Mouse (Mus musculus): ENCODE data around the gene AW549877. TPM values are rescaled to one million over a fixed set of nuclear protein-coding genes. Genes with fewer than 3 reads are reported as not detected.

Gene AW549877
- 13.1 TPM for polyA plus RNA-seq (2015; fragmentation: Illumina TruSeq; extraction: RNeasy Lipid Tissue Mini Kit (QIAGEN cat#74804); ENCODE audit: insufficient read depth, low read depth, low replicate concordance)

DNA sequence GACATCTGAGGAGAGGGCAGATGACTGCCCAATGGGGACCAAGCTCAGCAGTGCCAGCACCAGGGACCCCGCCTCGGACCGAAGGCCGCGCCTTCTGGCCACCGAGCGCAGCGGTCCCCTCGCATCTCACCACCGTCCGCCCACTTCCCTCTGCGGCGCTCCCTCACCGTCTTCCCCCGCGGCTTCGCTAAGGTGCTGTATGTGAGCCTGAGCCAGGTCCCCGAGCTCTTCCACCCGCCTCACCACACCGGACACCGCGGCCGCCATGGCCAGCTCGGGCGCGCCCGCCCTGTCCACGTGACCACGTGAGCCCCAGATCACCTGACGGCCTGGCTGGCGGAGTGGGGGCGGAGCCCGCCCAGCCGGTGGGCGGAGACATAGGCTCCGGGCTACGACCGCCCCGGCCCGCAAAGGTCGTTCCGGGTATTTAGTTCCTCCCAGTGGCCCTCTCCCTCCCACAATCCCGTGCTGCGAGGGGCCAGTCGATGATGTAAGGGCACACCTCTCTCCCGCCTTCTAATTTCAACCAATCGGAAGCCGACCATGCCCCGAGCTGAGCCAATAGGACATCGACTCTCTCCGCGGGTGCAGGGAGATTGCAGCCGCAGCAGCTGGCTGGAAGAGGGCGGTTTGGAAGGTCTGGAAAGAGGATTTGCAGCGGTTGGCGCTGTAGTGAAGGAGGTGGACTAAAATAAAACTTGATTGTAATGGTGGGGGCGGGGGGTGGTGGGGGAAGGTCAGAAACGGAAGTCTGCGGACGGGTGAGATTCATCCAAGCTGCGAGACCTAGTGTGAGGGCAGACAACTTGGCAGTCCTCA is at the start of gene AW549877:
Gene AW549877 (minus strand): TSS at position 297 of the 819 bp plus-strand sequence.

DNA sequence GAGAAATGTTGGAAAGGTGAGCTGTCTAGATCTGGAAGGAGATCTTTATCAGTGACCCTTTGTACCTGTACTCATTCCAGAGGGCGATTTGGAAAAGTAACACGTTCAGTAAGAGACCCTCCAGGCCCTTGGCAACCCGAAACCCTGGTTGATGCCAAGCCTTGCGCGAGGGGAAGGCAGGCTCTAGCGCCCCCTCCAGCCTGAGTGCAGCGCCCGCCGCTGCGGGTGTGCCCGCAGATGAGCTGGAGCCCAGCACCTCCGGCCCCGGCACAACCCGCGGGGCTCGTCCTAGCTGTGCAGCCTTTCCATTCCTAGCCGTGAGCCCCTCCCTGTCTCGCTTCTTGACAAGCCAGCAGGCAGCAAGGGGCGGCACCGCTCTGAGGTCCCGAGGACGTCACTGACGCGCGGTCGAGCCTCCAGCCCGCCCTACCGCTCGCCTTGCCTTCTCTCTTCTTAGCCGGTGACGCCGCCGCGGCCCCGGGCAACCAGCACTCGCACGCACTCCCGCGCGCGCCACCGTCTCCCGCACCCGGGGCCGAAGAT is 30.8 kb upstream of the AW549877 start, which contains the start of gene Oxct1:
Gene Oxct1 (plus strand): TSS at position 153 of the 543 bp plus-strand sequence.

DNA sequence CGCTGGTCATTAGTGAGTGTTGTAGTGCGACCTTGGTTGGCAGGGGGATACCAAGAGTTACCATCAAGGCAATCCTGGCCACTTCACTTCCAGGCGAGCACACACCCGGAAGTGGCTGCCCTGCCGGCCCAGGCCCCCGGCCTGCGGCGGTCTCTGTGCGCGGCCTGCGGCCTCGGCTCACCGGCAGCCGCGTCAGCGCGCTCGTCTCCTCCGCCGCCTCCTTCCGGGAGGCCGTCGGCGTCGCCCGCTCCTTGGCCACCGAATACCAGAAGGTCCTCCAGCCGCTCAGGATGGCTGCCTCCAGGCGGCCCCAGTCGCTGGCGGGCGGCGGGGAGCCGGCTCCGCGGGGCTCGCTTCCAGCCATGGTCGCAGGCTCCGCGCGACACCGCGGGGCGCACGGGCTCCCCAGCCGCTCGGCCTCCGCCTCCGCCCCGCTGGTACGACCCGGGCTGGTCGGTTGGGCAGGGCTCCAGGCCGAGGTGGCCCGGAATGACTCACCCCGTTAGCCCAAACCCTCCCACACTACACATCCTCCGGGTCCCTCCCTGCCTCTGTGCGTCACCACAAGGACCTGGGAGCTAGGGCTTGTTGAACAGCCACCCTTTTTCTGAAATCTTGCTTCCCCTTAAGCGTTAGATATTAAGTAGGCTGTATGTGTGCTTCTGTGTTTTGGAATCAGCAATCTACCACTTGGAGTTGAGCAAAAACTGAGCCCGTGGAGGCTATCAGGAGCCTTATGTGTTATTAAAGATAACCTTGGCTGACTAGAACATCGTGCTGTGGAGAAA is 16.3 kb downstream of the AW549877 start, which contains the start of gene Fbxo4:
Gene Fbxo4 (minus strand): TSS at position 513 of the 788 bp plus-strand sequence.

Other genes with a start within 250 kb of the AW549877 start
- 7.2 TPM for gene Fbxo4, start 16.2 kb downstream of the AW549877 start, polyA plus RNA-seq (2015; fragmentation: Illumina TruSeq; extraction: RNeasy Lipid Tissue Mini Kit (QIAGEN cat#74804); ENCODE audit: insufficient read depth, low read depth, low replicate concordance)
- gene Oxct1, start 30.6 kb upstream of the AW549877 start, polyA plus RNA-seq (2015; fragmentation: Illumina TruSeq; extraction: RNeasy Lipid Tissue Mini Kit (QIAGEN cat#74804); ENCODE audit: insufficient read depth, low read depth, low replicate concordance), result 12.3 TPM

Measured in pancreas, adult 10 weeks (tissue).